Mouse (Mus musculus) liver, adult 2 months (tissue): ENCODE data around the gene Cox17.

Experiments used
- CTCF ChIP-seq: fragments of 200-500 bp; IDR thresholded peaks from 2 replicates; pipeline ENCODE4 v1.5.1; 2011; ENCODE audit warnings: low read depth, low read length, control low read depth
- POLR2A ChIP-seq: fragments of 200-500 bp; IDR thresholded peaks from 2 replicates; pipeline ENCODE4 v1.6.1; 2011; ENCODE audit warnings: low read length, control low read depth; ENCODE audit not compliant: insufficient read depth; ENCODE audit errors: extremely low read depth

DNA sequence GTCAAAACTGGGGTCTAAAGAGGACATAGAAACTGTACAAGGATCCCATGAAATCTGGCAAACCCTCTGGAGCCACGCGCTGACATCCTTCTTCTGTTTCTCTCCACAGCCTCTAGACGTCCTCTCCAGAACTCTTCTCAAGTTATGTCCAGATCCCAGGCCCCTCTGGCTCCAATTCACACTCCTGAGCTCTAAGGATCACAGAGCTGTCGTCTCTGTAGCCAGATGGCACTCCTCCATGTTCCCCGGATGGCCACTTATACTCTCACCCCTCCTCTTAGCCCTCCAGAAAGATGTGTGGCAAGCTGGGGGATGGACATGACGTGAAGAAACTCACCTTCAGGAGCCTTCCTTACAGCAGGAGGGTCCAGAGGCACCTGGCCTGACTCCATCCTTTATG lies 30.8 kb downstream of the Cox17 start:
- TF ChIP-seq CTCF = no peak
- TF ChIP-seq POLR2A = no peak
